Mouse (Mus musculus) lung, postnatal 25 days (tissue): ENCODE data around the gene Relch.

ENCODE experiments used
- DNase-seq: peaks from one replicate; pipeline ENCODE4 v3.0.0; 2022; ENCODE audit warnings: low spot score

Relch gene

GRCm38 (mm10) chr1:105795705-105796104, 132.0 kb downstream of the Relch start:
- DNase-seq = no peak

- no peak for DNase-seq
Measured at GRCm38 (mm10) chr1:105800570-105800969, 136.9 kb downstream of the Relch start.

- no peak for DNase-seq
Measured at GRCm38 (mm10) chr1:105801252-105801651, 137.6 kb downstream of the Relch start.

- no peak for DNase-seq
Measured at GRCm38 (mm10) chr1:105802941-105803340, 139.3 kb downstream of the Relch start.

- no peak for DNase-seq
Measured at GRCm38 (mm10) chr1:105804285-105804684, 140.6 kb downstream of the Relch start.
